Mouse (Mus musculus): Measurements from ENCODE around the gene Smad5. TPM values are rescaled to one million over a fixed set of nuclear protein-coding genes. Genes with fewer than 3 reads are reported as not detected.
A peak's percentile ranks its signal among the peaks of the same experiment; 100 is the strongest.

Smad5 gene
- polyA plus RNA-seq, 1 experiment from 2014 or later = 52.3 TPM

DNA sequence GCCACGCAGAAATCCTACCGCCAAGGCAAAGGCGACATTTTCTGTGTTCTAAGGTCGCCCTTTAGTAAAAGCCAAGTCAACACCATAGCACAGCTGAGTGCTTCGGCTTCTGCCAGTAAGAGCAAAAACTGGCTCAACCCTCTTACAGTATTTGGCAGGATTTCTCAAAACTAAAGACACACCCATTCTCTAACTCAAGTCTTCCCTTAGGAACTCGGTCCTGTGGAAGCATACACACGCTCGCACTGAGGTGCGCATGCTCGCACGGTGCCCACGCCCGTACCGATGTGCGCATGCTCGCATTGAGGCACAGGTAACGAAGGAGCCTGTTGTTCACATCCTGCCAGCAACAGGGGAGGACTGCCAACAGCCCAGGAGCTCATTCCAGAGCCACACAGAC lies 20.5 kb upstream of the Smad5 start:
- WGBS = 88% methylated on average over 17 of the region's 17 CpGs
- peak overlapping the region; percentile 15; the same call in 1 of the 2 replicates for H3K27ac ChIP-seq
- no peak overlapping the region for H3K4me3 ChIP-seq
- H3K36me3 ChIP-seq = no peaks in the 10 kb centered on the region
- no peaks in the 10 kb centered on the region for H3K27me3 ChIP-seq (ENCODE audit: low read depth, poor library complexity, severe bottlenecking)
- peaks cover 26% of the 10 kb centered on the region for H3K4me1 ChIP-seq
- DNase-seq (ENCODE audit: low spot score) = no peak
- H3K9me3 ChIP-seq (replicated peaks) = no peaks in the 10 kb centered on the region

DNA sequence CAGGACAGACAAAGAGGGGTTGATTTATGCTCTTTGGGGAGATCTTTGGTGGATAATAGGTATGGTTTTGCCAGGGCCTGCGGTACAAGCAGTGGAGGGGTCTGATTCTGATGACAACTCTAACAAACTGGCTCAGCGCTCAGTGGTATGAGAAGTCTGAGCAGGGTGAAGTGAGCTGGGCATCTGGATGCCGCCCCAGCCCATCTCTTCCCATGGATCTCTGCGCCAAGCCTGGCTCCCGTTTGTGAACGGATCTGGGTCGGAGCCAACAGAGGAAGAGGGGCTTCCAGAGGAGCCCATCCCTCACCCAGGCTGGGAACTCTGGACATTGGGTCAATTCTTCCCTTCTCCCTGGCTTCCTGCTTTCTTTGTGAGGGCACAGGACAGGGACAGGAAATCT lies 19.5 kb upstream of the Smad5 start:
- Histone ChIP-seq H3K27me3 (ENCODE audit: low read depth, poor library complexity, severe bottlenecking) (no peaks in the 10 kb centered on the region), H3K4me3 (no peak overlapping the region), H3K36me3 (no peaks in the 10 kb centered on the region), H3K27ac (0 out of 2 replicates have a peak overlapping the region, but pooled peaks have one; percentile 14), H3K4me1 (peaks cover 21% of the 10 kb centered on the region), H3K9me3 (replicated peaks) (no peaks in the 10 kb centered on the region)
- WGBS = 87% methylated on average over 7 of the region's 7 CpGs
- DNase-seq (ENCODE audit: low spot score) = no peak

DNA sequence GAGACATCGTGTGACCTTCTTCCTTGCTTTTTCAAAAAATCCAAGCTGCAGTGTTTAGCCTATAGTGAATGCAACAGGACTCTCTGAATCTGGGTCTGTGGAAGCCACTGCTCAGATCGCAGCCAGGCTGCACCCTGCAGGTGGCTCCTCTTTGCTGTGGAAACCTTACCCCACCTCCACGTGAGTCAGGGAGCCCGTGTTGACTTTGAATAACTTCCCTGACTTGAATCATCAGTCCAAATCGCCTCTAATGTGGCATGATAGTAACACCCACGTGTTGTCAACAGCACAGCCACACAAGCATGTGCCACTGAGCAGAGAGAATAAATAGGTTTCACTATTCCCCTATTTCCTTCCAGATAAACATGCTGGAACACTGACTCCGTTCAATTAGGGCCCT lies 10.8 kb upstream of the Smad5 start:
- H3K27me3 ChIP-seq (ENCODE audit: low read depth, poor library complexity, severe bottlenecking) = no peaks in the 10 kb centered on the region
- H3K4me1 ChIP-seq = peaks cover 25% of the 10 kb centered on the region
- no peaks in the 10 kb centered on the region for H3K9me3 ChIP-seq (replicated peaks)
- WGBS = 63% methylated on average over 7 of the region's 7 CpGs
- no peak for DNase-seq (ENCODE audit: low spot score)
- H3K36me3 ChIP-seq = no peaks in the 10 kb centered on the region
- no peak overlapping the region for H3K4me3 ChIP-seq
- H3K27ac ChIP-seq = 0 out of 2 replicates have a peak overlapping the region, but pooled peaks have one; percentile 37

DNA sequence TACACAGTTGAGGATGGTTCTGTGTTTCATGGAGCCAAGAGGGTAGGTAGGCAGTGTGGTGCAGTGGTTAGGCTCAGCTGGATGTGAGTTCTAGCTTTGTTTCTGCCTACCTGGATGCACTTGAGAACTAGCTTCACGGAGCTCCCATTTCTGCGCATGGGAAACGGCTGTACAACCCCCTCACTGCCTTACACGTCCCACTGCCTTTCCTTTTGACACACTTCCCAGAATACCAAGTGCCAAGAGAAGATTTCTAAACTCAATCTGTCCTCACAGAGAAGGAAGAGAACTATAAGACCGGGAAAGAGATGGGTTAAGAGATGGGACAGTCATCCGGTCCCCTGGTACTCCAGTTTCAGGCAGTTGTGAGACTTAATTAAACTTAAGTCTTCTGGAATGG lies 10.2 kb upstream of the Smad5 start:
- 94% methylated on average over 6 of the region's 6 CpGs for WGBS
- Histone ChIP-seq H3K27ac (0 out of 2 replicates have a peak overlapping the region, but pooled peaks have one; percentile 23), H3K4me3 (no peak overlapping the region), H3K36me3 (no peaks in the 10 kb centered on the region), H3K27me3 (ENCODE audit: low read depth, poor library complexity, severe bottlenecking) (no peaks in the 10 kb centered on the region), H3K4me1 (peaks cover 31% of the 10 kb centered on the region), H3K9me3 (replicated peaks) (no peaks in the 10 kb centered on the region)
- DNase-seq (ENCODE audit: low spot score) = no peak

DNA sequence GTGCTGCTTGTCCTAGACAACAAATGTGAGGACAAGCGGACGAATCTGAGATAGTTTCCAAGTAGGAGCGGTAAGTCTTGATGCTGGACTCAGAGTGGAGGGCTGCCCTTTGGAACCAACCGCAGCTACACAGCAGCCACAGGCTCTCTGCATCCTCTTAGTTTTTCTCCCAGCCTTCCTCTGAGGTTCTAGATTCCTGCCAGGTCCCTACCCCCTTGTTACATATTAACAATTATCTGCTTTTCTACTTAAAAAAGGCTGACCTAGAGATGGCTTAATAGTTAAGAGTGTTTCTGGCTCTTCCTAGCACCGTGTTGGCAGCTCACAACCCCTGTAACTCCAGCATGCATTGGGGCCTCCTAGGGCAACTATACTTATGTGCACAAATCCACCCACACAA lies 7.1 kb upstream of the Smad5 start:
- no peaks in the 10 kb centered on the region for H3K27me3 ChIP-seq (ENCODE audit: low read depth, poor library complexity, severe bottlenecking)
- WGBS = 93% methylated on average over 5 of the region's 5 CpGs
- no peak overlapping the region for H3K4me3 ChIP-seq
- no peak for DNase-seq (ENCODE audit: low spot score)
- no peaks in the 10 kb centered on the region for H3K9me3 ChIP-seq (replicated peaks)
- H3K27ac ChIP-seq = peak overlapping the region; percentile 46; the same call in 1 of the 2 replicates
- H3K36me3 ChIP-seq = no peaks in the 10 kb centered on the region
- H3K4me1 ChIP-seq = peaks cover 50% of the 10 kb centered on the region

DNA sequence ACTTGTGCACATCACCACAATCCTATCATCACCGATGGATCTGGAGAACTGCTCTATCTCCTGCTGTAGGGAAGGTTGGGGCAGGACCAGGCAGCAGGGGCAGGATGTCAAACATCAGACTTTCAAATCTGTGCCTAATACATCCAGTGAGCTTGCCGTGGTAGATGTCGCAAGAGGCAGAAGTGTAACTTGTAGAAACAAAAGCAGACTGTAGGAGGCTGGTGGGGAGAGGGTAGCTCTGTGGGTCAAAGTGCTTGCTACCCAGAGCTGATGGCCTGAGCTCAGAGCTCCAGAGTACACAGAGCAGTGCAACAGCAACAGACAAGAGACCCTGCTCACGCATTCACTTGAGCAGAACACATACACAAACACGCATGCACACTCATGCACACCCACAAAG lies 6.1 kb upstream of the Smad5 start:
- no peak for DNase-seq (ENCODE audit: low spot score)
- Histone ChIP-seq H3K4me1 (peaks cover 53% of the 10 kb centered on the region), H3K4me3 (no peak overlapping the region), H3K9me3 (replicated peaks) (no peaks in the 10 kb centered on the region), H3K36me3 (no peaks in the 10 kb centered on the region), H3K27me3 (ENCODE audit: low read depth, poor library complexity, severe bottlenecking) (no peaks in the 10 kb centered on the region), H3K27ac (peak overlapping the region; percentile 74)
- WGBS = 87% methylated on average over 5 of the region's 5 CpGs

DNA sequence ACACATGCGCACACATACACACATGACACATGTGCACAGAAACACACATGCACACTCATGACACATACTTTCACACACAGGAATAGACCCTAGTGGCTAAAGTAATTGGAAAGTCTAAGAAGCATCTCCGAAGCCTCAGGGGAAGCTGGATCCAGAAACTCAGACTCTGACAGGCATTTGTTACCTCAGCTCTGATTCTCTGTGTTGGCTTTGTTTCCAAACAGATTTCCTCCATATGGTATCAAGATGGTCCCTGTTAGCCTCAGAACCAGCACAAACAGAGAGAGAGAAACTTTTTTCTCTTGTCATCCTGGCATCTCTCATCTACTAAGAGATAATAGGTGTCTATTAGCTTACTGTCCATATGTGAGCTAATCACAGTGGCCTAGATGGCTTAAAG lies 5.6 kb upstream of the Smad5 start:
- peaks cover 53% of the 10 kb centered on the region for H3K4me1 ChIP-seq
- peak overlapping the region; percentile 74 for H3K27ac ChIP-seq
- H3K9me3 ChIP-seq (replicated peaks) = no peaks in the 10 kb centered on the region
- no peaks in the 10 kb centered on the region for H3K36me3 ChIP-seq
- WGBS = 91% methylated on average over 2 of the region's 2 CpGs
- no peaks in the 10 kb centered on the region for H3K27me3 ChIP-seq (ENCODE audit: low read depth, poor library complexity, severe bottlenecking)
- no peak for DNase-seq (ENCODE audit: low spot score)
- no peak overlapping the region for H3K4me3 ChIP-seq

DNA sequence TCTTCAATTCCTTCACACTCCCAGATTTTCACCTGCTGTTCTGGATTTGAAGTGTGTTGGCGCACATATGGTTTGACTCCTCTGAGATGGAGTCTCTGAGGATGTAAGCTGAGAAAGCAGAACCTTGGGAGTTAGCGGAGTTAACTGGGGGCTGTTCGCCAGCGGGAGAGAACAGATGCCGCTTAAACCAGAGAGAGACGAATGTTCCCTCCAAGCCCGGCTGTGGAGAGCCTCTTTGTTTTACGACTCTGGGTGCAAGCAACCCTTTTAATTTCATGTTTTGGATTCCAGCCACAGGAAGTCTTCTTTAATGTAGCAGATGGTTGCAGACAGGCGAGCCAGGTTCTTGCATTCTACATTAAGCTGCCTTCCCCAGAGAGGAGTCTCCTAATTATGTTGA lies 4.4 kb upstream of the Smad5 start:
- no peaks in the 10 kb centered on the region for H3K36me3 ChIP-seq
- H3K4me1 ChIP-seq = peaks cover 51% of the 10 kb centered on the region
- WGBS = 12% methylated on average over 9 of the region's 9 CpGs
- H3K27me3 ChIP-seq (ENCODE audit: low read depth, poor library complexity, severe bottlenecking) = no peaks in the 10 kb centered on the region
- H3K4me3 ChIP-seq = no peak overlapping the region
- no peak for DNase-seq (ENCODE audit: low spot score)
- no peaks in the 10 kb centered on the region for H3K9me3 ChIP-seq (replicated peaks)
- H3K27ac ChIP-seq = peak overlapping the region; percentile 74

DNA sequence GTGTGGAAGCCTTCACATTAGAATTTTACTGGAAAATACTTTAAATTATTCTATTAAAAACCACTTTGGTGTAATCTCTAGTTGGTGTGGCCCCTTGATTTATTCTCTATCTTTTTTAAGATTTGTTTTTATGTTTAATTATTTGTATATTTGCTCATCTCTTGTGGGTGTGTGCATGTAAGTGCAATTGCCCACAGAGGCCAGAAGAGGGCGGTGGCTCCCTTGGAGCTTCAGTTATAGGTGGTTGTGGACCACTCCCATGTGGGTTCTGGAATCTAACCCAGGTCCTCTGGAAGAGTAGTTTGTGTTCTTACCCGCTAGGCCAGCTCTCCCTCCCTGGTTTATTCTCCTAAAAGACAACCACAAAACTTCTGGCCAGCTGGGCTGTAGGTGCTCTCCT lies 3.4 kb upstream of the Smad5 start:
- H3K4me1 ChIP-seq = peaks cover 55% of the 10 kb centered on the region
- peak overlapping the region; percentile 74; the same call in 1 of the 2 replicates for H3K27ac ChIP-seq
- 87% methylated on average over 2 of the region's 2 CpGs for WGBS
- no peak for DNase-seq (ENCODE audit: low spot score)
- no peaks in the 10 kb centered on the region for H3K27me3 ChIP-seq (ENCODE audit: low read depth, poor library complexity, severe bottlenecking)
- H3K9me3 ChIP-seq (replicated peaks) = no peaks in the 10 kb centered on the region
- H3K36me3 ChIP-seq = no peaks in the 10 kb centered on the region
- H3K4me3 ChIP-seq = no peak overlapping the region

DNA sequence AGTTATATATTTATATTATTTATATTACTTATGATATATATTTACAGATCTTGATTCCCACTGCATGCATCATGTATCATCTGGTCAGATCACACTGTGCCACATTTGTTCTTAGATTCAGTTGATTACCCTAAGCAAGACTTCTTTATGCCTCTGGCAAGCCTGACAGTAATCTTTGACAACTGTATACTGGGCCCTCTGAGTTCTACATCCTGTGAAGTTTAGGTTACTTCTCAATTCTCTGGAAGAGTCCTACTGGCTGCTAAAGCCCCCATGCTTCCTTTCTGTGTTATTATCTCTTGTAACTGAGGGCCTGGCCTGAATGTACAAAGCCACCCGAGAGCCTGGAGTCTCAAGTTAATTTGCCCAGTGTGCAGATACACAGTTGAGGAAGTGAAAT lies 1.8 kb upstream of the Smad5 start:
- Histone ChIP-seq H3K9me3 (replicated peaks) (no peaks in the 10 kb centered on the region), H3K27me3 (ENCODE audit: low read depth, poor library complexity, severe bottlenecking) (no peaks in the 10 kb centered on the region), H3K4me3 (no peak overlapping the region), H3K27ac (peak overlapping the region; percentile 46; the same call in 1 of the 2 replicates), H3K36me3 (peaks cover 3% of the 10 kb centered on the region), H3K4me1 (peaks cover 71% of the 10 kb centered on the region)
- no peak for DNase-seq (ENCODE audit: low spot score)
- WGBS = 65% methylated on average over 1 of the region's 1 CpGs

DNA sequence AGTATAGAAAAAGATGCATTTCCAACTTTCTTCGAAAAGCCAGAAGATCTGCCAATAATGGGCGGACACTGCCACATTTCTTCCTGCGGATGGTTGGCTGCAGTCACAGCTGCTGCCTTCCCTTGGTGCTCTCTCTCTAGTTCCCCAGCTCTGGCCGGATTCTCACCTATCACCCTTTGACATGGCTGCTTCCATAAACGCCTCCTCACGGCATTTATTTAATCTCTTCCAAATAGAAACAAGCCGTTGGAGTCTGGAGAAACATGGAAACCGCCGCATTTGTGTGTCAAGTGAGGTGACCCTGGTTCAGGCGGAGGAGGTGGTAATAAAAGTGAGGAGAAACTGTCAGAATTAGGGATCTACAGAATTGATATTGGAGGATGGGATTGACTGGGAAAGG lies 886 bp upstream of the Smad5 start:
- DNase-seq (ENCODE audit: low spot score) = no peak
- 43% methylated on average over 10 of the region's 10 CpGs for WGBS
- Histone ChIP-seq H3K36me3 (peaks cover 13% of the 10 kb centered on the region), H3K27ac (peak overlapping the region; percentile 99), H3K9me3 (replicated peaks) (no peaks in the 10 kb centered on the region), H3K4me3 (peak overlapping the region; percentile 95), H3K4me1 (peaks cover 65% of the 10 kb centered on the region), H3K27me3 (ENCODE audit: low read depth, poor library complexity, severe bottlenecking) (no peaks in the 10 kb centered on the region)

DNA sequence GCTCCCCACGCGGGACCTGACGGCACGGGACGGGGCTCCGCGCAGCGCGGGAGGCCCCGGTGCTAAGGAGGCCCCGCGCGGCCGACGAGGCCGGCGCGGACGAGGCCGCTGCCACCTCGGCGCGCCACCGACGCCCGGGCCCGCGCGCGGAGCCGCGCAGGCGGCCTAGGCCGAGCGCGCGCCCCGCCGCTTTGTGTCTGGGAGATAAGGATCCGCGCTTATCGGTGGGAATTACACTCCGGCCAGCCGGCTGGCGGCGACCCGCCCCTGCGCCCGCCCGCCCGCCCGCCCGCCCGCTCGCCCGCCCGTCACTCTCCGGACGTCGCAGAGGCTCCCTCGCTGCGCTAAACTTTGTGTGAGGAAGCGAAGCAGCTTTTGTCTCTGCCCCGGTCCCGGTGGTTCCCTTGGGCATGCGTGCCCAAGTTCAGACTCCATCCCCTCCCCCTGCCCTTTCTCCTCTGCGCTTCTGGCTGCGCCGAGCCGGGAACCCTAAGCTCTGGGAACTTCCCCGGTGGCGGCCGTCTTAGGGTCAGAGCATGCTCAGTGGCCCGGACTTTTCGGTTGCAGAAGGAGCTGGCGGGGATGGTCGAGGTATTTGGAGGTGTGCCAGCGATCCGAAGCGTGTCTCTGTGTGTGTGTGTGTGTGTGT lies 536 bp downstream of the Smad5 start:
- Histone ChIP-seq H3K27me3 (ENCODE audit: low read depth, poor library complexity, severe bottlenecking) (no peaks in the 10 kb centered on the region), H3K27ac (peak overlapping the region; percentile 99), H3K9me3 (replicated peaks) (no peaks in the 10 kb centered on the region), H3K36me3 (peaks cover 27% of the 10 kb centered on the region), H3K4me3 (peak overlapping the region; percentile 95), H3K4me1 (peaks cover 54% of the 10 kb centered on the region)
- WGBS = under 1% methylated on average over 80 of the region's 80 CpGs
- peak; percentile 77 for DNase-seq (ENCODE audit: low spot score)

DNA sequence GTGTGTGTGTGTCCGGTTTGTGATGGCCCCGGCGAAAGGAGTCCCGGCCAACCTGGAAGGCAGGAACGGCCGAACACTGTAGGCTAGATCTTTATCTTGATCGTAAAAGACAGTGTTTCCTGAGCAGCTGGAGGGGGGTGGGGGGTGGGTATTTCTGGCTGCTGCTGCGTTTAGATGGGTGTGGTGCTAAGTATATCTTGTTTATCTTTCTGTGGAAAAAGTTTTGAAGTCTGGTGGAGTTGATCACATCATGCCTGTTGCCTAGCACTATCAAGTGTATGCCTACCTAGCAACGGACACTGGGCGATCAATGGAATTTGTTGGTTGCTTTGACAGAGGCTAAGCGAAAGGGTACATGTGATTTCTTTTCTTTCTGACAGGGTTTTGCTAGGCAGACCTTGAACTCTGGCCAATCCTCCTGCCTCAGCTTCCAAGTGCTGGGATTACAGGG lies 1.1 kb downstream of the Smad5 start:
- no peaks in the 10 kb centered on the region for H3K9me3 ChIP-seq (replicated peaks)
- H3K27me3 ChIP-seq (ENCODE audit: low read depth, poor library complexity, severe bottlenecking) = no peaks in the 10 kb centered on the region
- H3K36me3 ChIP-seq = peaks cover 33% of the 10 kb centered on the region
- DNase-seq (ENCODE audit: low spot score) = no peak
- 3% methylated on average over 11 of the region's 11 CpGs for WGBS
- peak overlapping the region; percentile 99 for H3K27ac ChIP-seq
- peak overlapping the region; percentile 95 for H3K4me3 ChIP-seq
- H3K4me1 ChIP-seq = peaks cover 49% of the 10 kb centered on the region

DNA sequence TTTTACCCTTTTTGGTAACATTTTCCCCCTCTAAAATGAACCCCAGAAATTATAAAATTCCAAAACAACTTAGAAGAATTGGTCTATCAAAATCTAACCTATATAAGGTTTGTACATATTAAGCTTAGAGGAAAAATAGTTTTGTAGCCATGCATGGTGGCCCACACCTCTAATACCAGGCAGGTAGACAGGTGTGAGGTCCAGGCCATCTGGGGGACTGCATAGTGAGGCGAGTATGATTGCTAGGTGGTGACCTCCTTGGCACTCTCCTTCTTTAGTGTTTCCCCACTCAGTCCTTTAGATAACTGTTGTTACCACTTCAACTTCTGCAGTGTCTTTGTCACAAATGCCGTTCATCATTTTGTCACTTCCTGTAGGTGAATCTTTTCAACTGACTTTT lies 1.8 kb downstream of the Smad5 start:
- Histone ChIP-seq H3K36me3 (peaks cover 40% of the 10 kb centered on the region), H3K27ac (peak overlapping the region; percentile 99), H3K9me3 (replicated peaks) (no peaks in the 10 kb centered on the region), H3K27me3 (ENCODE audit: low read depth, poor library complexity, severe bottlenecking) (no peaks in the 10 kb centered on the region), H3K4me3 (peak overlapping the region; percentile 95), H3K4me1 (peaks cover 43% of the 10 kb centered on the region)
- 74% methylated on average over 2 of the region's 2 CpGs for WGBS
- DNase-seq (ENCODE audit: low spot score) = no peak

Measured in limb, embryonic 10.5 days (tissue).